Mouse (Mus musculus): ENCODE results near the gene Mogat2. TPM values are rescaled to one million over a fixed set of nuclear protein-coding genes. Genes with fewer than 3 reads are reported as not detected.

Gene Mogat2
- total RNA-seq, 2 experiments from 2014 or later: not detected

Other genes with a start within 250 kb of the Mogat2 start
- gene Uvrag, start 97.5 kb downstream of the Mogat2 start, total RNA-seq (2021): 10 to 100 TPM; 17.4 to 19.9 TPM
- 100 to 1,000 TPM; 343 to 377 TPM for gene Dgat2, start 55.9 kb downstream of the Mogat2 start, total RNA-seq (2021)
- gene Map6, start 28.8 kb upstream of the Mogat2 start, total RNA-seq (2021): 1 to 10 TPM; 3.7 to 5.1 TPM
- 100 to 1,000 TPM; 200 to 293 TPM for gene Serpinh1, start 114.6 kb upstream of the Mogat2 start, total RNA-seq (2021)
- gene Gdpd5, start 142.8 kb upstream of the Mogat2 start, total RNA-seq (2021): 10 to 100 TPM; 21.9 to 27.0 TPM
- gene Klhl35, start 227.4 kb upstream of the Mogat2 start, total RNA-seq (2021): not detected
- 100 to 1,000 TPM; 359 to 372 TPM for gene Rps3, start 245.1 kb upstream of the Mogat2 start, total RNA-seq (2021)

Measured in heart, adult 18-20 months (tissue).